9 mouse cellular contexts compared by ENCODE assay signal in the genomic region with DNA sequence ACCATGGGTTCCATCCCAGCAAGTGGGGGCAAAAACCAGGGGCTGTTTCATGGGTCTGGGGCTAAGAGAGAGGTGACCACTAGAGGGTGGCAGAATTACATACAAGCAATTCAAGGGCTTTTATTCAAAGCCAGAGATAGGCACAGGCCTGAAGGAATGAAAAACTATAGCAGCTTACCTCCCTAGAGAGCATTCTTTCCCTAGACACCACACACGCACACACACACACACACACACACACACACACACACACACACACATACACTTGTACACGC. TPM values are rescaled to one million over a fixed set of nuclear protein-coding genes. Genes with fewer than 3 reads are reported as not detected.
DNase-seq lines count a peak whose midpoint lies in the region; ATAC-seq and TF ChIP-seq lines count a peak whose summit lies in the region.
"Had no signal": no experiment of that assay in that cellular context is flagged by ENCODE, and none has a peak within 500 bp of the region (broad histone marks: within the 10 kb centered on the region; RNA-seq: fewer than 3 reads in every experiment).

No protein-coding gene starts in this region.

- H3K27me3 ChIP-seq in CH12.LX (replicated peaks) = no peaks in the 10 kb centered on the region
- no peaks in the 10 kb centered on the region for H3K27me3 ChIP-seq in intestine, embryonic 16.5 days (replicated peaks; ENCODE audit: control insufficient read depth, insufficient read depth, low read length)

- TF ChIP-seq RAD21 in CH12.LX (IDR thresholded peaks at IDR 0.05; ENCODE audit: low read depth, low read length) = peak; percentile 65

- no peak for TF ChIP-seq POLR2A in CH12.LX (IDR thresholded peaks at IDR 0.05; ENCODE audit: low read depth, low read length)

- H3K4me2 ChIP-seq in CH12.LX (ENCODE audit: insufficient read depth, low read depth, poor library complexity, severe bottlenecking) = no peak overlapping the region
- H3K4me2 ChIP-seq in intestine, embryonic 16.5 days (ENCODE audit: low read depth, low read length) = no peak overlapping the region

- no peak for TF ChIP-seq EP300 in CH12.LX (IDR thresholded peaks at IDR 0.05; ENCODE audit: low read length)

- no peak overlapping the region for H3K4me3 ChIP-seq in left cerebral cortex, adult 2 months
- no peak overlapping the region for H3K4me3 ChIP-seq in CH12.LX (replicated peaks in 1 of 3; ENCODE audit: low read depth in 2 of 3, low read length in 2 of 3, poor library complexity in 1 of 3)
- H3K4me3 ChIP-seq in intestine, embryonic 16.5 days (ENCODE audit: low read length) = no peak overlapping the region
- H3K4me3 ChIP-seq: megakaryocyte, embryonic 14.5 days had no signal

- H3K79me2 ChIP-seq in CH12.LX (replicated peaks; ENCODE audit: control insufficient read depth, extremely low read depth, insufficient read depth, poor library complexity, severe bottlenecking) = no peaks in the 10 kb centered on the region

- in situ Hi-C loops in CH12.LX (cut with MboI; ENCODE audit: low pct_ligation_motif_present, low pct_unique_long_range_greater_than_20kb, low sequenced_read_pairs) = no loop called here

- intact Hi-C loops in left cerebral cortex, adult 2 months (cut with DNase I) = no loop called here
- intact Hi-C loops in left cerebral cortex, postnatal 14 days (cut with DNase I) = no loop called here

- ATAC-seq in frontal cortex, adult (ENCODE audit: low TSS enrichment) = peak; percentile 69
- ATAC-seq in intestine, embryonic 16.5 days = peak; percentile 61

- DNase-seq in frontal cortex, postnatal 10 days (ENCODE audit: low spot score in 2 of 2) = no peak
- DNase-seq in left cerebral cortex, adult 2 months (ENCODE audit: extremely low spot score in 1 of 2, low spot score in 2 of 2) = no peak
- no peak for DNase-seq in left cerebral cortex, postnatal 14 days (ENCODE audit: low spot score in 2 of 2)
- peak; percentile 14 for DNase-seq in CH12.LX (ENCODE audit: extremely low read depth)
- no peak for DNase-seq in c-Kit-positive CD71-positive TER-119-positive erythroid progenitor cells, embryonic 14.5 days (ENCODE audit: low spot score)
- no peak for DNase-seq in right cerebral cortex, postnatal 36 days (ENCODE audit: low spot score in 2 of 2)

- no peaks in the 10 kb centered on the region for H3K9me3 ChIP-seq in CH12.LX (replicated peaks; ENCODE audit: low read length)
- no peaks in the 10 kb centered on the region for H3K9me3 ChIP-seq in intestine, embryonic 16.5 days (ENCODE audit: control insufficient read depth, low read length)

- peaks cover 4 to 11% of the 10 kb centered on the region in 2 experiments; a peak in 3 of 4 replicates for H3K4me1 ChIP-seq in CH12.LX (ENCODE audit: control insufficient read depth in 1 of 2, insufficient read depth in 2 of 2)
- 0 out of 2 replicates have a peak, but pooled peaks cover 5% of the 10 kb centered on the region for H3K4me1 ChIP-seq in intestine, embryonic 16.5 days (ENCODE audit: control insufficient read depth, insufficient read depth, low read length)

- H3K9ac ChIP-seq in CH12.LX (ENCODE audit: insufficient read depth, low read depth) = no peak overlapping the region
- H3K9ac ChIP-seq in intestine, embryonic 16.5 days (ENCODE audit: low read depth, low read length) = no peak overlapping the region

- 81% methylated on average over 2 of the region's 2 CpGs for WGBS in intestine, embryonic 16.5 days

- dilution Hi-C loops in CH12.LX (cut with MboI; ENCODE audit: extremely low pct_ligation_motif_present, extremely low pct_unique_long_range_greater_than_20kb, low sequenced_read_pairs) = no loop called here

- no peaks in the 10 kb centered on the region for H3K36me3 ChIP-seq in CH12.LX (replicated peaks in 1 of 2; ENCODE audit: control insufficient read depth in 1 of 2, insufficient read depth in 1 of 2, low read length in 1 of 2)
- H3K36me3 ChIP-seq in intestine, embryonic 16.5 days (ENCODE audit: control insufficient read depth, insufficient read depth, low read length) = no peaks in the 10 kb centered on the region

- peak; percentile 43 for TF ChIP-seq CTCF in left cerebral cortex, adult 2 months (IDR thresholded peaks at IDR 0.05)
- TF ChIP-seq CTCF in CH12.LX (conservative IDR thresholded peaks at IDR 0.05 in 1 of 2, IDR thresholded peaks at IDR 0.05 in 1 of 2; ENCODE audit: low read depth in 2 of 2, low read length in 2 of 2) = peak in 1 of 2 experiments; percentile 62; a peak in 2 of 4 replicates

- H3K27ac ChIP-seq in left cerebral cortex, adult 2 months = no peak overlapping the region
- no peak overlapping the region for H3K27ac ChIP-seq in CH12.LX (ENCODE audit: insufficient read depth, low read depth)
- no peak overlapping the region for H3K27ac ChIP-seq in intestine, embryonic 16.5 days (ENCODE audit: low read length)

TF ChIP-seq in CH12.LX, 34 proteins besides CTCF, POLR2A, EP300 and RAD21:
- TF ChIP-seq SMC3 (IDR thresholded peaks at IDR 0.05; ENCODE audit: low read depth, low read length) = peak; percentile 40
- TF ChIP-seq TCF12 (IDR thresholded peaks at IDR 0.05; ENCODE audit: low read depth, low read length) = no peak

RNA-seq across cellular contexts. Expression of a gene that starts 11.7 kb away (rescaled TPM):
- total RNA-seq in left cerebral cortex, adult 2 months (2021) = 10 to 100 TPM; 35.9 to 40.4 TPM
- 10 to 100 TPM; 25.3 to 26.8 TPM for total RNA-seq in left cerebral cortex, postnatal 14 days (2021)
- total RNA-seq in CH12.LX (2012; rRNA removed) (29.9 and 32.7 TPM in 2 replicates), CH12.LX (2014; rRNA removed) (27.8 and 30.3 TPM in 2 replicates)
- 28.8 and 32.0 TPM in 2 replicates for polyA plus RNA-seq in CH12.LX (2012; ENCODE audit: insufficient read length, low read depth)
- polyA plus RNA-seq in intestine, embryonic 16.5 days (2015; fragmentation: Nextera tagmentation; extraction: Ambion mirVana) = 3.7 and 4.1 TPM in 2 replicates

RNA-seq across cellular contexts. Expression of a gene that starts 50.2 kb away (rescaled TPM):
- 10 to 100 TPM; 39.9 to 40.9 TPM for total RNA-seq in left cerebral cortex, adult 2 months (2021)
- total RNA-seq in left cerebral cortex, postnatal 14 days (2021) = 10 to 100 TPM; 37.7 to 44.4 TPM
- total RNA-seq in CH12.LX (2012; rRNA removed) (40.3 and 43.4 TPM in 2 replicates), CH12.LX (2014; rRNA removed) (40.0 and 43.5 TPM in 2 replicates)
- polyA plus RNA-seq in CH12.LX (2012; ENCODE audit: insufficient read length, low read depth) = 27.5 and 29.8 TPM in 2 replicates
- polyA plus RNA-seq in intestine, embryonic 16.5 days (2015; fragmentation: Nextera tagmentation; extraction: Ambion mirVana) = 127 and 148 TPM in 2 replicates
